Mouse (Mus musculus): Measurements from ENCODE around the gene Tbata. TPM values are rescaled to one million over a fixed set of nuclear protein-coding genes. Genes with fewer than 3 reads are reported as not detected.
A peak's percentile ranks its signal among the peaks of the same experiment; 100 is the strongest.

Gene Tbata
- total RNA-seq, 2 experiments from 2014 or later: 1.3 to 2.1 TPM

DNA sequence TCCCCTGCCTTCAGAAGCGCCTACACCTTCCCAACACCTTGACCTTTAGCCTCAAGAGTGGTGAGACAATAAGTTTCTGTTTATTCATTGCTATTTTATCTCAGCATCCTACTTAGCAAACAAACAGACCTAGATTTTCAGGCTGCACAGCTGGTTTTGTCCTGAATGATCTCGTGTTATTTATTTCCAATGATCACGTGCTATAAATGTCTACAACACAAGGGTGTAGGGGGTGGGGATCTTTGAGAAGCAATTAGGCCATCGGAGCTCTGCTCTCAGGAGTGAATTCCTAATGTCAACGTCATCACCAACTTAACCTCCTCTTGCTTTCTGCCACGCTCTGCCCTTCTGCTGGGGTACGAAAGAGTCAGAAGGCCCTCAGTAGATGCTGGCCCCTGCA is 11.7 kb upstream of the Tbata start:
- no peak for DNase-seq (ENCODE audit: low spot score in 2 of 2)
- intact Hi-C loops (cut with DNase I): no loop called here

DNA sequence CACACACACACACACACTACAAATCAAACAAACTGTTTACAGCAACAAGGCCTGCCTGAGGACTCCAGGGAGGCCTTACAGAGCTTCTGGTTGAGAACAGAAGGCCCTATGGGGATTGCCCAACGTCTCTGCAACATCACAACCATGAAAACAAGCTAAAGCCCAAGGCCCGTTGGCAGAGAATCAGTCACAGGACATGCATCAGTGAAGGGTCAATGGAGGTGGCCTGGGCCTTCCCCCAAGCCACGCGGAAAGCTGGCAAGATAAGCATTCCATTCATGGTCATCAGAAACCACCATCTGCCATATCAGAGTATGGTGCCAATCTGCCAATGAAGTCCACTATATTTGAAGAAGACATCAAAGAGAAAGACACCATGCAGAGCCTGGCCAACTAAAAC is 11.1 kb upstream of the Tbata start:
- no peak for DNase-seq (ENCODE audit: low spot score in 2 of 2)
- intact Hi-C loops (cut with DNase I): no loop called here

DNA sequence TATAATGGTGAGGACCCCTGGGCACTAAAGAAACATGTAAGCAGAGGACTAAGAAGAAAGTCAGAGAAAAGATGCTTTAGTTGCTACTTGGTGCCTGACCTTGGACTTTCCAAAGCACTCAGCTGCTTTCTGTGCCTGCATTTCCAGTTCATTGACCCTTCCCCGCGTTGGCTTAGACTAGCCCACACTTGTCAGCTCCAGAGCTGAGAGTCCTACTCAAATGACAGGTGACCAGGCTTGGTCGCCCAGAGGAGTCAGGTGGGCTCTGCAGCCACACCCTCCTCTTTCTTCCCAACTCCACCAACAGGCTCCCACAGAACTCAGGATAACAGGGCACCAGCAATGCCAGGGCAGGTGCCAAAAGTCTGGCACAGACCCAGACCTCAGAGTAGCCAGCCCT is 9.4 kb upstream of the Tbata start:
- DNase-seq (ENCODE audit: low spot score in 2 of 2): no peak
- intact Hi-C loops (cut with DNase I): no loop called here

DNA sequence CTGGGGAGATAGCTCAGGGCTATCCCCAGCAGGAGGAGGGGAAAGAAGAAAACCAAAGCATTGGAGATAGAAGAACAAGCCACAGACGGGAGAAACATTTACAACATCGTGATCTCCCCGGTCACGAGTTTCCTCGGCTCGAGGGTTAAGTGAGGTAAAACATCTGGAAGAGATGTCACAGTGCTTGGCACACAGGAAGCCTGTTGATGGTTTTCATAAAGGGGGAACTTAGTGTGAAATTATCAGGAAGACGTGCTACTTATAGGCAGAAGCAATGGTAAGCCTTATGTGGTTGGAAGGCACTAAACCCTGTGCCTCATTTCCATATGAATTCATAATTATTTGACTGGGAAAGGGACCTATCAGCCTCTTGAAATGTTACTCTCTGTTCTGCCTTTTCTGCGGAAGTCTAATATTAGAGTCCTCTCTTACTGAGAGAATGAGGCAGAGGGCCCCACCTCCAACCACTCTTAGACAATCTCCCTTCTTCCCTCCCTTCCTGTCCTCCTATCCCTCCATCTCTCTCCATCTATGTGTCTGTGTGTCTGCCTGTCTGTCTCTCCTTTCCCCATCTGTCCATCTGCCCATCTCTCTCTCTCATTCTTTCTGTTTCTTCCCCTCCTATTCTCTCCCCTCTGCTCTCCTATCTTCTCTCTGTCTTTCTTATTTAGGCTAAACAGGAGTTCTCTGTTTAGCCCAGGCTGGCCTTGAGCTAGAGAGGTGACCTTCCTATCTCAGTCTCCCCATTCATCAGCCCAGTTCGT is 4.2 kb upstream of the Tbata start:
- no peak for DNase-seq (ENCODE audit: low spot score in 2 of 2)
- intact Hi-C loops (cut with DNase I): no loop called here

DNA sequence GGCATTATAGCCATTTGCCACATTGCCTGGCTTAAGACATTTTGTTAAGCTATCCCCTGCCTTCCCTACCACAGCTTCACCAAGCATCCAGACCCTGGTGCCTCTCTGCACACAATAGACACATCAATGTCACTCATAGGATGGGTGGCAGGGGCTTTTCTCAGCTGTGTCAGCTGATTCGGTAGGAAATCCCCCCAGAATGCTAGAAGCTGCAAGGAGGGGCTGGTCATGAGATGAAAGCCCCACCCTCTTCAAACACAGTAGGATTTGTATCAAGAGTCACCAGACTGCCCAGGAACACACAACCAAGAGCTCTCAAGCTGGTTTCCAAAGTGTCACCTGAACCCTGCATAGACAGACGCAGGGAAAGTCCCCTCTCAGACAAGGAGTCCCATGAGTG is 3.4 kb upstream of the Tbata start:
- intact Hi-C loops (cut with DNase I): no loop called here
- no peak for DNase-seq (ENCODE audit: low spot score in 2 of 2)

DNA sequence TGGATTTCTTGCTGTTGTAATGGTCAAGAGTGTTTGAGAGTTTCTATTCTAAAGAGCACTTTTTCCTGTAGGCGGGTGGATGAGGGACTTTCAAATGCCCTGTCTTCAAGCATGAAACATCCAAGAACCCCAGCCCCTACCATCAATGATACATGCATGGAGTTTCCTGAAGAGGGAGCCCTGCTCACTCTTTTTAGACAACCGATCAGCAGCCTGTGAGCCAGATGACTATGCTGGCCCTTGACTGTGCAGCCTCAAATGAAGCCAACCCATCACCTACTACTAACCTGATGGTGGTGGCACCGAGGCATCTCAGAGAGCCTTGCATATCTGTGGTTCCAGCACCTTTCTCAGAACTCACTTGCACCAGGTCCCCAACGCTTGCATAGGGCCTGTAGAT is 742 bp downstream of the Tbata start:
- intact Hi-C loops (cut with DNase I): no loop called here
- no peak for DNase-seq (ENCODE audit: low spot score in 2 of 2)

DNA sequence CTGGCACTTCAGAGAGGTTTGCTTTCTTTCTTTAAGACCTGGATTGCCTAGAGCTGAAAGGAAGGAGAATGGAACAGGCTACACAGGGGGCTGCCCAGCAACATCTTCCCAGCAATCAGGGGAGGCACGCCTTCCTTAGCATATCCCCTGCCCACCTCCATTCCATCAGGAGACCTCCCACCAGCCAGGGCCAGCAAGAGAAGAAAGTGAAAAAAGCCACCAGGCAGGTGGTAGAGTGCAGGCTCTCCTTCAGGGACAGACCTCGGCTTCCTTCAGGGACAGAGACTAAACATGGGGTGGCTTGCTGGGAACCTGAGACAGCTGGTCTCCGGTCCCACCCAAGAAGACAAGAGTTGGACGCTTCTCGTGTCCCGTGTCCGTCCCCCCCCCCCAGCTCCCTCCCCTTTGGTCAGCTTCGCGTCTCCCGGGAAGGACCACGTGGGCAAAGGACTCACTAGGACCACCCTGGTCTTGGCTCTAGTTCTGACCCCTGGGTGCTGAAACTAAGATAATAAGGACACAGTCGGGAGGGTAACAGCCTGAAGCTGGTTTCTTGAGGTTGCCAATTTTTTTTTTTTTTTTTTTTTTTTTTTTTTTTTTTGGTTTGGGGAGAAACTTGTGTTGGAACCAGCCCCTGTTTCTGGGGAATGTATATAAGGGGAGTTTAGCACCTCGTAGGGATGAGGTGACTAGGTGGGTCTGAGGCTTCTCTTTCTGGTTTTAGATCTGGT is 3.1 kb downstream of the Tbata start:
- intact Hi-C loops (cut with DNase I): no loop called here
- DNase-seq (ENCODE audit: low spot score in 2 of 2): no peak

DNA sequence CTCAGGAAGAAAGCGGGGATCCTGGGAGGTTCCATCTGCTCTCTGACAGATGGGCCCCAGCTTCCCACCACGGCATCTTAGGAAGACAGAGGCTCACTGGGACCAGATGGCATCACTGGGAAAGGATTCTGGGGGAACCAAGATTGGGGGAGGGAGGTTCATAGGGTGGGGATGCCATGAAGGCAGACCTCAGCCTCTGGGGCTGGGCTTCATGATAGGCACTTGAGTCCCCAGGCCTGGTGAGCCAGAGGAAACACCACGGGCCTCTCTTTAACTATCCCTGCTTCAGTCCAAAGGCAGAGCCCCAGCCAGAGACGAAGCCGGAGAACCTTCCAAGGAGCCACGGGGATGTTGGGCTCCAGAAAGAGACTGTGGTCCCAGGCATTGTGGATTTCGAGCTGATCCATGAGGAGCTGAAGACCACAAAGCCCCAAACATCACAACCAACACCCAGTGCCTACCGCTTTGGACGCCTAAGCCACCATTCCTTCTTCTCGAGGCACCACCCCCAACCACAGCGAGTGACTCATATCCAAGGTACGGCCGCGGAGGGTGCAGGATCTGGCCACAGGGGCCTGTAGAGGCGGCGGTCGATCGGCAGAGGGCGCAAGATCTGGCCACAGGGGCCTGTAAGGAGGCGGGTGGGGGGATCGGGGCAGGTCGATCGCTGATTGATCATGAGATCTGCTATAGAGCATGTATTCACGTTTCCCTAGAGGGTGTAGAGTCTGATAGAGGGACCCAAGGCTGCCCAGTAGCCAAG is 3.9 kb downstream of the Tbata start:
- peak; percentile 24 to 25 for DNase-seq (ENCODE audit: low spot score in 2 of 2)
- intact Hi-C loops (cut with DNase I): no loop called here

DNA sequence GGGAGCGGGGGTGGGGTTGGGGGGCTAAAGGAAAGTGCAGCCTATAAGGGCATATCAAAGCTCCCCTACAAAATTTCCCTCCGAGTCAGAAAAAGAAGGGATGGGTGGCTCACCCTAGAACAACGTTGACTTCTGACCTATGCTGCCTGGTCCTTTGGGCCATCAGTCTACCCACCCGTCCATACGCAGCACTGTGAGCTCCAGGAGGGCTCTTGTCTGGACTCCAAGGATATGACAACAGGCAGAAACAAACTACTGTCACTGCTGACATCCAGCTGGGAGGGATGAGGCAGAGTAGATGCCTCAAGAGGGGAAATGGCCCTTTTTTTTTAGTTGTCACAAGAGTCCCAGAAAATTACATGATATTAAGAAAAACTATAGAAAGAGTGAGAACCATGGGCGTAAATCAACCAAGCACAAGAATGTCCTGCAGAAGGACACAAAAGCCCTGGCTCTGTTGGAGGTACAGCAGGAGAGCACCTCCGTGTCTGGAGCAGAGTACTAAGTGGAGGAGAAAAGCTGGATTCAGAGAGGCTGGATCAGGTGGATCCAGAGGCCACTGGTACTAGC is 4.6 kb downstream of the Tbata start:
- DNase-seq (ENCODE audit: low spot score in 2 of 2): no peak
- intact Hi-C loops (cut with DNase I): no loop called here

DNA sequence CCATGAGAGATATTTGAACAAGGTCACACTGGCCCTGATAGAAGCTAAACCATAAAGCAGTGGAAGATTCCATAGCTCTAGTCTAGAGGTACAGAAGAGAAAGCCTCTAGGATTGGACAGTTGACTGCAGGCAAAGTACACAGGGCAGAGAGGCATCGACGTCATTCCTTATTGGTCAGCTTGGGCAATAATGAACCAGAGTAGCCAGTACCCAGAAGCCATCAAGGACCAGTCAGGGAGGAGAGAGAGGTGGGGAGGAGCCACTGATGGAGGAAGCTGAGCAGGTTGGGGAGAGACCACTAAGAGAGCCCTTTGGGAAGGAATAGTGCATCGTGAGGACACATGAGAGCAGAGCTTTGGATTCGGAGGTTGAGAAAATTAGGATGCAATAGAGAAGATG is 6.0 kb downstream of the Tbata start:
- intact Hi-C loops (cut with DNase I): no loop called here
- DNase-seq (ENCODE audit: low spot score in 2 of 2): no peak

DNA sequence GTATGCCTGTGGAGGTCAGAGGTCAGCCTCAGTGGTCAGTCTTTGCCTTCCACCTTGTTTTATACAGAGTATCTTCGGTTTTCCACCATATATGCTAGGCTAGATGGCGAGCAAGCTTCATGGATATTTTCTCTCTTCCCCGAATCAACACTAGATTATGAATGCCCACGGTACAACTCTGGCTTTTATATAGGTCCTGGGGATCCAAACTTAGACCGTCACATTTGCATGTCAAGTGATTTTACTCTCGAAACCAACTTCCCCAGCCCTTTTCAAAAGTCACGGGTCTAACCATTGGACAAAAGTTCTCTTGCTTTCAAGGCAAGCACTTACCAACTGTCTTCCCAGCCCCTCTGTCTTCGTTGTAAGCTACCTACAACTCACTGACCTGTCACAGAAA is 6.9 kb downstream of the Tbata start:
- no peak for DNase-seq (ENCODE audit: low spot score in 2 of 2)
- intact Hi-C loops (cut with DNase I): no loop called here

DNA sequence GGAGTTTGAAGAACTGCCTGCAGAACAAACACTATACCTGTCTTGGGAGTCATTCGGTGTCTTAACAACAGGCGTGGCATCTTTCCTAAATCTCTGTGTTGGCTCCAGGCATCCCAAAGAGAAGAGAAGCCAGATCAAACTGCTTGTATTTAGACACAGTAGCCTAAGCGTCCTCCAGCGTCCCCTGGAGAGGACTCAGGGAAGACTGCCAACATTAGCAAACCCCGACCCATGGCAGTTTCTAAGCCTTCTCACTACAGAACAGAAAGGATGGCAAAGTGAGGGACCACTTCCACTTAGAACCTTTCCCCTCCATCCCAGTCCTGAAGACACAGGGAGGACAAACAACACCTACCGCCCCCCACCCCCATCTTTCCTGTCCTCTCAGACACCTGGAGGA is 8.2 kb downstream of the Tbata start:
- no peak for DNase-seq (ENCODE audit: low spot score in 2 of 2)
- intact Hi-C loops (cut with DNase I): no loop called here

DNA sequence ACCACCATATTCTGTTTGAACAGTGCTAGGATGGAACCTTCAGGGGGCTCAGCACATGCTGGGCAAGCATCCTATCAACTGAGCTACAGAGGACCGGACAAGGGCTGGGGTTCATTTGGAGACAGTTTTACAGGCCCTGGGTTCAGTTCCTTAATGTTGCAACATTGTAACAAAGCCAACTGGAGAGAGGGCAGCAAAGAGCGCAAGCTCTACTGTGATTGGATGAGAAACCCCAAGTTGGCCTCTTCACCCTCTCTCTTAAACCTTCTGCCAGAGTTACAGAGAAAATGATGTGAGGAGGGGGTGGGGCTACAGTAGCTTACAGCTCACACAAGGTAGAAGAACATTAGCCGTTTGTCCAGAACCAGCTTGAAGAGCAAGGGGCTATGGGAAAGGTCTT is 15.2 kb downstream of the Tbata start:
- intact Hi-C loops (cut with DNase I): no loop called here
- DNase-seq (ENCODE audit: low spot score in 2 of 2): no peak

DNA sequence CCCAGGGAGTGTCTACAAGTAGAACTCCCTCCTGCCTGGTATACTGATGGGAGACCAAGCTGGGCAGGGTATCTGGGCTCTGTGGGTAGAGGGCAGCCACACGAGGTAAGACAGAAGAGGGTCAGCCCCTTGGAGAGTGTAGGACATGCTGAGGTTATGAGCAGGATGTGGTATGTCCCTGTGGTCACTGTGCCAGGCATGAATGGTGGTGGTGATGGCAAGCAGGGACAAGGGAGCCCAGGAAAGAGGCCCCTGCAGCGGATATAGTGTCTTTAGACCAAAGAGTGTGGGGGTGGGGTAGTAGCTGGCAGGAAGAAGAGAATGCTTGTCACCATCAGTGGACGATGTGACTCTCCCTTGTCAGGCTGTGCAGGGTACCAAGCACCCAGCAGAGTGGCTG is 16.3 kb downstream of the Tbata start:
- DNase-seq (ENCODE audit: low spot score in 2 of 2): no peak
- intact Hi-C loops (cut with DNase I): no loop called here

DNA sequence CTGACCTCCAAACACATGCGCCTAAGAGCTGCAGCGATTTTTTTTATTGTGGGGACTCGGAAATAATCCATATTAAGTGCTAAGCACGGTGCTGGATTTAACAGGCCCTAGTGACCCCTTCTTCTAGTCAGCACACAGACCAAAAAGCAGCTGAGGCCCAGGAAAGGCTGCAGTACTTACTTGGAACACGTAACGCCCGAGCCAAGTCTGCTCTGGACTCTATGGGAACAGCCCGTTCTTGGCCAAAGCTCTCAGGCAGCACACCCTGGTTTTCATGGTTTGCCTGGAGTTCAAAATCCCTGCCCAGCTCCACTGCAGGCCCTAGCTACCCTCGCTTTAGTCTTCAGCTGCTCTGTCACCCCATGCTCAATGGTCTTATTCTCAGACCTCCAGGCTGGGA is 22.9 kb downstream of the Tbata start:
- DNase-seq (ENCODE audit: low spot score in 2 of 2): no peak
- intact Hi-C loops (cut with DNase I): loop anchor here (5.0 kb wide), 1 partner anchor 208 kb away; no protein-coding TSS in a partner anchor

DNA sequence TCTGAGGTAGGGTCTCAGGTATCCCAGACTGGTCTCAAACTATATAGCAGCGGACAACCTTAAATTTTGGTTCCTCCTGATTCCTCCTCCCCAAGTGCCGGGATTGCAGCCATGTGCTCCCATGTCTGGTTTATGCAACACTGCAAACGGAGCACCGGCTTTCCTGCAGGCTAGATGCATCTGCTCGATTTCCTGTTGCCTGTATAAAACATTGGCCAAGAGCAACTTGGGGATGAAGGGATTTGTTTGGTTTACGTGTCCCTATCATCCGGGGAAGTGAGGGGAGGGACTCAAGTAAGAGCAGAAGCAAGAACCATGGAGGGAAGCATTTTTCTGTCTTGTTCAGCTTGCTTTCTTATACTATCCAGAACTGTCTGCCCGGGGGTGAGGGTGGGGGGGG is 23.5 kb downstream of the Tbata start:
- intact Hi-C loops (cut with DNase I): loop anchor here (5.0 kb wide), 1 partner anchor 207 kb away; no protein-coding TSS in a partner anchor
- no peak for DNase-seq (ENCODE audit: low spot score in 2 of 2)

DNA sequence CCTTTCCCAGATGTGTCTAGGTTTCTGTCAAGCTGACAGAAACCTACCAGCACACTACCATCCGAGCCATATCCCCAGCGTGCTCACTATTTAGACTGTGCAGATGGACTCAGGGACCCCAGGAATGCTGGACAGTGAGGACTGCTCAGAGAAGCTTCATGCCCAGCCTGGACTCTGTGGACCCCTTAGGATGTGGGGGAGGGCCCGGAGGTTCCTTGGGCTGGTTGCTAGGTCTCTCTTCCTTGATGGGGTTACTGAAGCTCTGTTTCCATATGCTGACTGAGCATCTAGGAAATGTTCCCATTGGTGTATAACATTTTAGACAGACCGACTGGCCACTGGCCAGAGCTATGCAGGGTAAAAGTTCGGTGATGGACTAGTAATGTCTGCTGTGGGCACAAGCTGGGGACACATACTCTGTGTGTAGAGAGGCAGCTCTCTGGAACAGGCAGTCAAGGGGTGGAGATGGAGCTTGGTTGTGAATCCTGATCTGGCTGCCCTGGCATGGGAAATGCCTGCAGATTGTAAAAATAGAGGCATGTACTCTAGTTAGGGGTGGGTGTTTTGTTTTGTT is 24.1 kb downstream of the Tbata start:
- DNase-seq (ENCODE audit: low spot score in 2 of 2): no peak
- intact Hi-C loops (cut with DNase I): loop anchor here (5.0 kb wide), 1 partner anchor 206 kb away; no protein-coding TSS in a partner anchor

DNA sequence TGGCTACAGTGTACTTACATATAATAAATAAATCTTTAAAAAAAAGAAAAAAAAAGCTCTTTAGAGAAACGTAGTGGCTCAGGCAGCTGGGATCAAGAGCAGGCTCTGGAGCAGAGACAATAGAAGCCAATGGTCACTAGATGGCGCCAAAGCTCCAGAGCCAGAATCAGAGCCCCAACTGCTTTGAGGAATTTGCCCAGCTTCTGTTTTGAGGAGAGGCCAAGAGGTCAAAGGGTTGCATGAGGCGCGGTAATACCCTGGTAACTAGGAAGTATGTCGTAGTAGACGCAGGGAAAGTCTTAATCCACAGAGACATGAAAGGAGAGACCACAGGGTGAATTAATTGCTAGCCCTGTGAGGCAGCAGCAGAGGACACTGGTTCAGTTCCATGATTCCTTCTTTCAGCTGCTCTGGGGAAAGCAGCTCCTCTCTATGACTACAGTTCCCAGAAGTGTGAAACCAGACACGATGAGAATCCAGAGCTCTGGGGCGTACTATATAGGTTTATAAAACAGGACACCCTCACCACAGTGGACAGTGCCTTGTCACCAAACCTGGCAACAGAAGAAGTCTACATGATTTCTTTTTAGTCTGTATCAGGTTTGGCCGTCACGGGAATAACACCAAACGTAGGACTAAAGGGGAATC is 27.9 kb downstream of the Tbata start:
- intact Hi-C loops (cut with DNase I): loop anchor here (1.0 to 5.0 kb wide), 2 partner anchors 137 to 203 kb away; no protein-coding TSS in a partner anchor
- peak; percentile 79 to 82 for DNase-seq (ENCODE audit: low spot score in 2 of 2)

DNA sequence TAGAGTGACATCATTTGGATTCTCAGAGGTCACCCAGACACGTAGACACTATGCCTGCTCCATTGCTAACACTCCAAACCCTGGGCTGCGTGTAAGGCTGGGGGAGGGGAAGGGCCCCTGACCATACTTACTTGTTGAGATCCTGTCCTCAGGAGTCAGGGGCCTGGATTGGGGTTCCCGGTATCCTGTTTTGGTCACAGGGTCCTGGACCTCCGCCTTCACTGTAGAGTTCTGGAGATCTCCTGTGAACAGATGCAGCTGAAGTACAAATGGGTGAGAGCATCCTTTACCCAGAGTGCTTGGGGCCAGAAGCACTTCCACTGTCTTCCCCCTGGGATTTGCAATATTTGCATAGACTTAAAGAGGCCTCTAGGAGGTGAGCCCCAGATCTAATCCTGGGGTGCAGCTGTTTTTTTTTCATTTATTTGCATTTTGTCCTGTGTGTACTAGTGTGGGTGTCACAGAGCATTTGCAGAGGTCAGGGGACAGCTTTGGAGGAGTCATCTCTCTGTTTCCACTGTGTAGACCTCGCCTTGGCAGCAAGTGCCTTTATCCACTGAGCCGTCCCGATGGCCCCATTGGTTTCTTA is 28.6 kb downstream of the Tbata start:
- intact Hi-C loops (cut with DNase I): no loop called here
- no peak for DNase-seq (ENCODE audit: low spot score in 2 of 2)

All from left cerebral cortex, postnatal 14 days (tissue).